8 mouse cellular contexts compared by ENCODE assay signal in genomic region chr2:174851525-174852330, GRCm38 (mm10).
DNase-seq lines count a peak whose midpoint lies in the region; ATAC-seq and TF ChIP-seq lines count a peak whose summit lies in the region.

No protein-coding gene starts in this region.

- H3K9me3 ChIP-seq in liver, embryonic 12.5 days (replicated peaks), result no peaks in the 10 kb centered on the region
- no peaks in the 10 kb centered on the region for H3K9me3 ChIP-seq in forebrain, embryonic 12.5 days
- H3K9me3 ChIP-seq in lung, embryonic 14.5 days (ENCODE audit: low read depth, low read length), result no peaks in the 10 kb centered on the region

- H3K27me3 ChIP-seq in liver, embryonic 12.5 days (replicated peaks), result no peaks in the 10 kb centered on the region
- no peaks in the 10 kb centered on the region for H3K27me3 ChIP-seq in forebrain, embryonic 12.5 days
- no peaks in the 10 kb centered on the region for H3K27me3 ChIP-seq in lung, embryonic 14.5 days (ENCODE audit: insufficient read depth, low read length)

- H3K4me3 ChIP-seq in liver, embryonic 12.5 days, result no peak overlapping the region
- H3K4me3 ChIP-seq in forebrain, embryonic 12.5 days (replicated peaks), result no peak overlapping the region
- no peak overlapping the region for H3K4me3 ChIP-seq in lung, embryonic 14.5 days (ENCODE audit: low read depth, low read length)

- H3K27ac ChIP-seq in liver, embryonic 12.5 days, result no peak overlapping the region
- H3K27ac ChIP-seq in forebrain, embryonic 12.5 days, result peak overlapping the region; percentile 46; the same call in 1 of the 2 replicates
- peak overlapping the region; percentile 70; the same call in 1 of the 2 replicates for H3K27ac ChIP-seq in lung, embryonic 14.5 days (ENCODE audit: low read depth)

- peaks cover 5% of the 10 kb centered on the region; the same call in 1 of the 2 replicates for H3K4me1 ChIP-seq in liver, embryonic 12.5 days
- peaks cover 19% of the 10 kb centered on the region for H3K4me1 ChIP-seq in forebrain, embryonic 12.5 days
- H3K4me1 ChIP-seq in lung, embryonic 14.5 days (ENCODE audit: insufficient read depth), result peaks cover 6% of the 10 kb centered on the region; the same call in 1 of the 2 replicates

- H3K4me2 ChIP-seq in liver, embryonic 12.5 days, result no peak overlapping the region
- H3K4me2 ChIP-seq in forebrain, embryonic 12.5 days, result no peak overlapping the region
- no peak overlapping the region for H3K4me2 ChIP-seq in lung, embryonic 14.5 days

- peak; percentile 69 for DNase-seq in liver
- peak; percentile 14 for DNase-seq in heart, postnatal 25 days (ENCODE audit: low spot score)
- peak; percentile 67 for DNase-seq in layer of hippocampus, adult 11-12 months (ENCODE audit: low spot score)
- peak; percentile 90 for DNase-seq in lung, embryonic 14.5 days
- peak; percentile 74 for DNase-seq in ovary, postnatal 10 days (ENCODE audit: low spot score)
- peak; percentile 34 to 67 for DNase-seq in thymus, postnatal 10 days (ENCODE audit: low spot score in 2 of 2)

- intact Hi-C loops in heart, postnatal 25 days (cut with DNase I), result loop anchor here (10.0 kb wide), 1 partner anchor 377 kb away; the partner anchor contains the start of gene Prelid3b

- 22% methylated on average over 22 of the region's 22 CpGs for WGBS in liver, embryonic 12.5 days (ENCODE audit: insufficient replicate concordance)
- 20% methylated on average over 22 of the region's 22 CpGs for WGBS in forebrain, embryonic 12.5 days
- WGBS in lung, embryonic 14.5 days, result 12% methylated on average over 22 of the region's 22 CpGs

- TF ChIP-seq CTCF in lung, embryonic 14.5 days (IDR thresholded peaks at IDR 0.05; ENCODE audit: low read depth), result peak; percentile 98

- no peaks in the 10 kb centered on the region for H3K36me3 ChIP-seq in liver, embryonic 12.5 days
- H3K36me3 ChIP-seq in forebrain, embryonic 12.5 days (replicated peaks), result no peaks in the 10 kb centered on the region
- H3K36me3 ChIP-seq in lung, embryonic 14.5 days (ENCODE audit: insufficient read depth), result no peaks in the 10 kb centered on the region

- no peak overlapping the region for H3K9ac ChIP-seq in liver, embryonic 12.5 days
- no peak overlapping the region; the same call in 1 of the 2 replicates for H3K9ac ChIP-seq in forebrain, embryonic 12.5 days
- no peak overlapping the region for H3K9ac ChIP-seq in lung, embryonic 14.5 days

- no peak for ATAC-seq in liver, embryonic 12.5 days
- peak; percentile 77 for ATAC-seq in forebrain, embryonic 12.5 days (ENCODE audit: low FRiP score)
- peak; percentile 71 for ATAC-seq in lung, embryonic 14.5 days (ENCODE audit: insufficient read depth)

Comparison
In these comparisons a context has a peak if more than half of its experiments do, and no peak if none do; other contexts are left out.
1. DNase-seq: peak in every context shown above with its lines; median percentile 90 in lung, embryonic 14.5 days; 74 in ovary, postnatal 10 days; 69 in liver; 67 in layer of hippocampus, adult 11-12 months; 50 in thymus, postnatal 10 days; 14 in heart, postnatal 25 days.